Mouse (Mus musculus): ENCODE data around the gene Tmcc3. TPM values are rescaled to one million over a fixed set of nuclear protein-coding genes. Genes with fewer than 3 reads are reported as not detected.
A peak's percentile ranks its signal among the peaks of the same experiment; 100 is the strongest.
"Not testable (repeated sequence)": the region's sequence is repeated elsewhere in the genome, so short reads cannot be mapped to it uniquely, and the experiment has no call there.

Gene Tmcc3
- total RNA-seq, 2 experiments from 2014 or later: 16.0 to 16.7 TPM

DNA sequence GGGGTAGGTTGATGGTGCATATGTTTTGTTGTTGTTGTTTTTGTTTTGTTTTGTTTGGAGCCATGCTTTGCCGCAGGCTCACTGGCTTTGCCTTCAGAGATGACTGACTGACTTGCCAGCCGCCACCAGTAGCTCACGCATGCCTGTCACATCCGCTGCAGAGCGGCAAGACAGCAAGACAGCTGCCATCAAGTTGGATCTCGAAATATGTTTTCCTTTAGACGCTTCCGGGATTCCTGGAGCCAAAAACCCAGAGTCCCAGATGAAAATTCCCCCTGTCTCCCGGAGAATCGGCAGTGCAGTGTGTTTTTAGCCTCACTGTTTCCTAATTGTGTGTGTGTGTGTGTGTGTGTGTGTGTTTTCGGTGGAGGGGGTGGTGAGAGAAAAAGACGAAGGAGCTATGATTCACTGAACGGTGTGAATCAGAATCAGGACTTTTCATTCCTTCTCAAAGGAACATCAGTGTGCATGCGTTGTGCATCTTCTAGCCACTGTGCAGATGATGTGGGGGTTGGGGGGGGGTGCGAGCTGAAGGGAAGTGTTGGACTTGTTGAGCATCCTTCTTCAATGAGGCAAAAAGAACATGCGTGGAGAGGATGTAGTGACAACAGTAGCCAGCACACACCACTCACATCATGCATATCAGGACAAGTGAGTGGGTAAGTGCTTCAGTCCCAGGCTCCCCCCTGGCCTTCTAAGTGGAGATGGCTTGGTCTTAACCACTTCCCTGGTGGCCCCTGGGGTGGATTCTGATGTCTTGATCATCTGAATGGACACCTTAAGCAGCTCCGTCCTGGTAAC lies 208.8 kb downstream of the Tmcc3 start:
- intact Hi-C loops (cut with DNase I): no loop called here
- DNase-seq (ENCODE audit: extremely low spot score in 1 of 2, low spot score in 2 of 2): no peak

DNA sequence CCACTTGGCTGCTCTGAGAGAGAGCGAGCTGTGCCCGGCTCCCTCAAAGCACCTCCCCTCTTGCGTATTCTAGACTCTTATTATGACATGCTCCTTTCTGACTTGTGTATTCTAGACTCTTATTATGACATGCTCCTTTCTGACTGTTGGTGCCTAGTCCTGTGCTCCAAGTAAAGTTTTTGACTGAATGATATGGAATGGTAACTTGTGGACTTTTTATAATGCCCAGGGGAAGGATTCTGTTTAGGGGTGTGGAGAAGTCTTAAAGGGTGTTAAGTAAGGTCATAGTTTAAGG lies 209.3 kb downstream of the Tmcc3 start:
- no peak for DNase-seq (ENCODE audit: extremely low spot score in 1 of 2, low spot score in 2 of 2)

DNA sequence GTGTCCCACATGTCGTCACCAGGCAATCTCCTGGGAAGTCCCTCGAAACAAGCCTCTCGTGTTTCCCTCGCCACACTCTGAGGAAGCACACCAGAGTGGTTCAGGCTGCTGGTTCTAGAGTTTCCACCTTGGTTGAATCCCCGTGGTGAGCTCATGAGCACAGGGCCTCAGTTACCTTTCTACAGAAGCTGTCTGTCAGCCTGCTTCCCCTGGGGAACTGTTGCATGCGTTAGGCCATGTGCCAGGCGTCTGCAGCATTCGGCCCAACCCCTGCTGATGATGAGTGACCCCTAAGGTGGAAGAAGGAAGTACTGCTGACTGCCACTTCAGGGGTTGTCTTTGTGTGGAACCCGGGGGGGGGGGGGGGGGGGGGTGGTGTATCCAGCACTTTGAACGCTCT lies 210.0 kb downstream of the Tmcc3 start:
- intact Hi-C loops (cut with DNase I): no loop called here
- no peak for DNase-seq (ENCODE audit: extremely low spot score in 1 of 2, low spot score in 2 of 2)

More for the DNA sequence above, 209.3 kb downstream of the Tmcc3 start:
- intact Hi-C loops (cut with DNase I): no loop called here

DNA sequence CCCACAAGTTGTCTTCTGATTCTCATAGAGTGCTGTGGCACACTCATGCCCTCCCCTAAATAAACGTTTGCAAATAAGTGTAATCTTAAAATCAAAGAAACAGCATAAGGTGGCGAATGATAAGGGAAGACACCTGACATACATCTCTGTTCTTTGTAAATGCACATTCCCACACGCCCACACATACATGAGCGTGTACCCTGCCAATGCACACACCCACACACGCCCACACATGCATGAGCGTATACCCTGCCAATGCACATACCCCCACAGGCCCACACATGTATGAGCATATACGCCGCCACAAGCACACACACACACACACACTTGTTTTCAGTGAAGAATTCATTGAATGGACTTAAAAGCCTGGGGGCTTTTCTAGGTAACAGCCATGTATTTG lies 211.5 kb downstream of the Tmcc3 start:
- intact Hi-C loops (cut with DNase I): no loop called here
- DNase-seq (ENCODE audit: extremely low spot score in 1 of 2, low spot score in 2 of 2): no peak

DNA sequence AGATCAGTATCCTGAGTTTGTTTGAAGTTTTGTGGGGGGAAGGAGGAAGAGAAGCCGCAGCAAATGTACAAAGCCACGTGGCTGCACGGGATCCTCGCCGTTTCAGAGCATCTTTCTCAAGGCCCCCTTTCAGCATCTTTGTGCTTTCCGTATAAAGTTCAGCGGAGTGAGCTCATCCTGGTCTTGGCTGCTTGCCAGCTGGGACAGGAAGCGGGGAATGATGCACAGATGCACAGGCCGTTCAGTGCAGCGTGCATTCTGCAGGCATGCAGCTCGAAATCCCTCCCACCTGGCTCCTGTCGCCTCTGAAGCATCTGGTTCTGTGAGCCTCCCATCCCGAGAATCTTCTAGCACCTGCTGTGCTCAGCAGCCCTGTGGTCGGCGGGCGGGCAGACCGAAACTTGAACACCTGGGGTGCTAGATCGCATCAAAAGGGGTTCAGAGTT lies 212.0 kb downstream of the Tmcc3 start:
- DNase-seq (ENCODE audit: extremely low spot score in 1 of 2, low spot score in 2 of 2): peak; percentile 73 to 87
- intact Hi-C loops (cut with DNase I): no loop called here

DNA sequence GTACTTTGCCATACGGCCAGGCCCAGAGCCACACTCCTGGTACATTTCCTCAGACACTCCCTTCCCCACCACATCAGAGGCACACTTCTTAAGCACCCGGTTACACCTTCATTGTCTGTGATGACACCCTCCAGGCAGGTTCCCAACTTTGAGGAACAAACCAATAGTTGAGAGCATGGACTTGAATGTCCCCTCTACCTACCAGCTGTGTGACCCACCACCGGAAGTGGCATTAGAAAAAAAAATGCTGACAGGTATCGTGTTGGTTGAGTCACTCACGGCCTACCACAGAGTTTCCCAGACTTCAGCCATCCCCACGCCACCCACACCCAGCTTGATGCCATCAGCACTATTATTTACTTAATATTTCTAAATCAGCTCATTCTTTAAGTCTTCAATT lies 213.2 kb downstream of the Tmcc3 start:
- DNase-seq (ENCODE audit: extremely low spot score in 1 of 2, low spot score in 2 of 2): no peak
- intact Hi-C loops (cut with DNase I): loop anchor here (5.0 kb wide), 1 partner anchor 42 kb away; no protein-coding TSS in a partner anchor

DNA sequence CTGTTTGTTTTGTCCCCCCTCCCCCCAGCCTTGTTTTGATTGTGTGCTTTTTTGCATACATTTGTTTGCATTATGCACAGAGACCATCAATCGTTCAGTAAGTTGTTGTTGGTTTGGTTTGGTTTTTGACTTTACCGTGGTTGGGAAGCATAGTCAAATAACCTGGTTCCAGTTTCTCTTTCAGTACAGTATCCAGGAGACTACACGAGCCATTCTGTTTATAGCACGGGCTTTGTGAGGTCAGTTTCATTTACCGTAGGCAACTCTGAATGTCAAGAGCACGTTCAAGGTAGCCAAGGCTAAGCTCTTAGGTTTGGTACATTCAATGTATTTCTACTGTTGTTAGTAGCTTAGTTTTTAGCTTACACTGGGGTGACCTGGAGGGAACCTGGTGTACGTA lies 214.0 kb downstream of the Tmcc3 start:
- DNase-seq (ENCODE audit: extremely low spot score in 1 of 2, low spot score in 2 of 2): no peak
- intact Hi-C loops (cut with DNase I): loop anchor here (5.0 kb wide), 1 partner anchor 42 kb away; no protein-coding TSS in a partner anchor

DNA sequence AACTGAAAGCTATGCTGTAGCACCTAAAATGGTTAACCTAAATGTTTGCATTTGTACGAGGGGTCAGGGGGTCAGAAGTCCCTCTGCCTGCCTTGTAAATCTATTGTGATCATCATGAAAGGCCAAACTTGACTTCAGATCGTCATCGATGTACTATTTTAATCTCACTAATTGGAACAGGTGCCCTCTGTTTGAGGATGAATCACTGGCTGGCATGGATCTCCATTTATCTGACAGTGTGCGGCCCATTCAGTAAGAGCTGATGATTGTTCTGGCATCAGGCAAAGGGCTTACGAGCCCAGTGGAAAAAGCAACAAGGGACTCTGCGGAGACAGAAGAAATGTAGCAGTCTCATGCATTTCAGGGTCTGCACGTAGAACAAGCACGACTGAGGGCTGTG lies 215.1 kb downstream of the Tmcc3 start:
- intact Hi-C loops (cut with DNase I): loop anchor here (5.0 kb wide), 1 partner anchor 40 kb away; no protein-coding TSS in a partner anchor
- no peak for DNase-seq (ENCODE audit: extremely low spot score in 1 of 2, low spot score in 2 of 2)

DNA sequence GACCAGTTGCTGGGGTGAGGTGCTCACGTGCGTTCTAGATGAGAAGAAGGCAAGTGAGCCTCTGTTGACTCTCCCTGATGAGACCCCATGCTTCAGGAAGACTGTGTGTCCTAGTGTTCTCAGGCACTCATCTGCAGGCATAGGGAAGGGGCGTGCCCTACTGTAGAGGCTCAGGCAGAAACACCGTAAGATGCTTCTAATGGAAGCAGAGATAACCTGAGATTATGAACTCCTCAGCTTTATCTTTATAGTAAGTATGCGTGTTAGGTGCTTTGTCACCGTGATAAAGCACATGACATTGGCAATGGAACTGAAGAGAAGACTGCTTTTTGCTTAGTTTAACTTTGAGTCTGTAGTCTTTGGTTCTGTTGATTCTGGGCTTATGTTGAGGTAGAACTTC lies 215.5 kb downstream of the Tmcc3 start:
- DNase-seq (ENCODE audit: extremely low spot score in 1 of 2, low spot score in 2 of 2): no peak
- intact Hi-C loops (cut with DNase I): loop anchor here (5.0 kb wide), 1 partner anchor 40 kb away; no protein-coding TSS in a partner anchor

DNA sequence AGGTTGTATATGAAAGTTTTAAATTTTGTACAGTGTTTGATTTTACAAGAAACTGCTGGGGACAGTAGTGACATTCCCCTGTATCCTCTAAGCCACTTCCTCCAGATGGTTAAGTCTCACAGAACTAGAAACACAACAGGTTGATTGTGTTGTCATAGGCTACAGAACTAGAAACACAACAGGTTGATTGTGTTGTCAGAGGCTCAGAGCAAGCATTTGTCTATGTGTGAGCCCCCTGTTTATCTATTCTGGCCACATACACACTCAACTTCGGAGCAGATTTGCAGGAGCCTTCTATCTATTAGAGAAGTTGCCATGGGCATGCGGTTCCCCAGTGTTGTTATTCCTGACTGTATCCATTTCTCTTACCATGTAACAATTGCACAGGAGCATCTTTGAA lies 218.3 kb downstream of the Tmcc3 start:
- intact Hi-C loops (cut with DNase I): no loop called here
- DNase-seq (ENCODE audit: extremely low spot score in 1 of 2, low spot score in 2 of 2): no peak

DNA sequence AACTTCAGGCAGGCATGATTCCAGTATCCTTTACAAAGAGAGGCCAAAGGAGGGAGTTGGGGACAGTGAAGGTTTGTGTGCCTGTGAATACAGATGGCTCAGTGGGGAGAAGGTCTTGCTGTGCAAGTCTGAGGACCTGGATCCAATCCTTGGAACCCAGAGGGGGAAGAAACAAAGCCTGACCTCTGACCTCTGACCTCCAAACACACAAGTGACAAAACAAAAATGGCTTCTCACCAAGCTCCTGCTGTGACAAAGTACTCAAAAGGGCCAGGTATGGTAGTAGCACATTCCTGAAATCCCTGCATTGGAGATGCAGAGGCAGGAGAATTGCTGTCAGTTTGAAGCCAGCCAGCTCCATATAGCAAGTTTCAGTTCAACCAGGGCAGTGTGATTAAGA lies 219.7 kb downstream of the Tmcc3 start:
- no peak for DNase-seq (ENCODE audit: extremely low spot score in 1 of 2, low spot score in 2 of 2)
- intact Hi-C loops (cut with DNase I): no loop called here

DNA sequence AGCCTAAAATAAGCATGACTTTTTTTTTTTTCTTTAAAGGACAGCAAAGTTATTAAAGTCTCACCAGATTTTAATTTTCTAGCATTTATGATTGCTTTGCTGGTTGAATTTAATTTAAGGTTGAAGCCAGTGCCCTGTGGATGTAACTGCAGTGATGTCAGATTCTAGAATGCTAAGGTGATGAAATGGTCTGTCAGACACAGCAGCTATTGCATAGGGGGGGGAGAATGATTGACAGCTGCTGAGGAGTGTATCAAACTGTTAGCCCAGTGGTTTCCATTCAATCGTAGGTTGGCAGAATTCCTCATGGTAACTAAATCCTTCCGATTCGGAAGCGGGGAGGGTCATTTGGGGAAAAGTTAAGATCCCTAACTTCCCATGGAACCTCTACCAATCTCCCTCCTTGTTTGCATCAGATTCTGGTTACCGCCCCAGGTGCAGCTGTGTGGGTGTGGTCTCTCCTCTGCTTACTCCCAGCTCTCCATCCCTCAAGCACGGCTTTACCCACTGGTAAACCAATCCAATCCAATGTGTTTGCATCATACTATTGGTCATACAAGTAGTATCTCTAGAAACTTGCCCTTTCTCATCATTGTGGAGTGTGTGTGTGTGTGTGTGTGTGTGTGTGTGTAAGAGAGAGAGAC lies 221.5 kb downstream of the Tmcc3 start:
- DNase-seq (ENCODE audit: extremely low spot score in 1 of 2, low spot score in 2 of 2): no peak
- intact Hi-C loops (cut with DNase I): no loop called here

DNA sequence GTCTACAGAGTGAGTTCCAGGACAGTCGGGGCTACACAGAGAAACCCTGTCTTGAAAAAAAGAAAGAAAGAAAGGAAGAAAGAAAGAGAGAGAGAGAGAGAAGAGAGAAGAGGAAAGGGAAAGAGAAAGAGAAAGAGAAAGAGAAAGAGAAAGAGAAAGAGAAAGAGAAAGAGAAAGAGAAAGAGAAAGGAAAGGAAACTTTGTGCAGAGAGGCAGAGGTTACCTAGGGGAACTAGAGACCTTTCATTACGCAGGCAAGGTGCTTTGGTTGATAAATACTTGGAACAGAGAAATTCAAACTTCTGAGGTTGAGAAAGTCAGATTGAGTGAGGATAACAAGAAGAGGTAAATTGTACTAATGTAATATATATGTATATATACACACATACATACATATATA lies 226.9 kb downstream of the Tmcc3 start:
- DNase-seq (ENCODE audit: extremely low spot score in 1 of 2, low spot score in 2 of 2); intact Hi-C loops (cut with DNase I): not testable (repeated sequence)

DNA sequence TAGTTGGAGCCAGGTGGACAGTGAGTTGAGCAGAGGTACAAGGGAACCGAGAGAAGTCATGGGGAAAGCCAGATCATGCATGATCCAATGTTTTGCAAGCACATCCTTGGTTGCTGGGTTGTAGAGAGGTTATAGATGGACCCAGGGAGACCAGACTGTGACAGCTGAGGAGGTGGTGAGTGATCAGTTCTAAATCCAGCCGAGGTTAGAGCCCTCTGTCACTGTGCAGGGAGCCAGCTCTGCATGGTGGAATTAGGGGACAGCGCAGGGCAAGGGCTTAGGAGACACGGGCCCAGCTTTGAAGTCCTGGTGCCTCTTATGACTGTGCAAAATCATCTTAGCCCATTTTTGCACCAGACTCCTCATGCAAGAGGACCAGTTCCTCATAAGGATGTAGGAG lies 228.5 kb downstream of the Tmcc3 start:
- intact Hi-C loops (cut with DNase I): no loop called here
- no peak for DNase-seq (ENCODE audit: extremely low spot score in 1 of 2, low spot score in 2 of 2)

DNA sequence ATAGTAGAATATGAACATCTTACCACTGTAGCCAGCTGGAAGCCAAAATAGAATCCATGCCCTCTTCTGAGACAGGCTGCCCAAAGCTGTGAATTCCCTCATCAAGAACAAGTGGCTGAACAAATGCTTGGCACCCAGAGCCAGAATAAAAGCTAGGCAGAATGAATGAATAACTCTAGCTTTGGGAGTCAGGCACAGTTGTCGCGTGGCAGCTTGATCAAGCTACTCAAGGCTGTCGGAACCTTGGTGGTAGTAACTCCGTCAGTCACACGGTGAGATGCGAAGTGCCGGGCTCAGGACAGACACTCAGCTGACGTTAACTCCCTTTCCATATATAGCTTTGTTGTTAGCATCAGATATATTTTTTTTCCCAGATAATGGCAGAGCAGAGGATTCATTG lies 232.2 kb downstream of the Tmcc3 start:
- DNase-seq (ENCODE audit: extremely low spot score in 1 of 2, low spot score in 2 of 2): peak in 1 of 2 experiments; percentile 27
- intact Hi-C loops (cut with DNase I): no loop called here

DNA sequence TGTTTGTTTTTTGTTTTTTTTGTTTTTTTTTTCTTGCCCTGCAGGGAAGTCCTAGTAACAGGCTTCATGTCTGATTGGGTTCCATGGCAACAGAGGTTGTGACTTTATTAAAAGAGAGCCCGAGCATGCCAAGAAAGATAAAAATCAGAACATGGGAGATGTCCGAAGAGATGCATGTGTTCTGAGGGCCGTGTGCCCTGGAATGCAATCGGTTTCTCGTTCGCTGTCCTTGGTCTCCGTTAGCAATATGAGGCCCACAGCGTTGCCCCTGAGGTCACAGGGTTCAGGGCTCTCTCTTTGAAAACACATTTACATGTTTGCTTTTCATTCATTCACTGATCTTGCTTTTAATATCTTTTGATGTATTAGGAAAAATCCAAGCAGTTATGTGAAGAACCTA lies 233.1 kb downstream of the Tmcc3 start:
- intact Hi-C loops (cut with DNase I): no loop called here

DNA sequence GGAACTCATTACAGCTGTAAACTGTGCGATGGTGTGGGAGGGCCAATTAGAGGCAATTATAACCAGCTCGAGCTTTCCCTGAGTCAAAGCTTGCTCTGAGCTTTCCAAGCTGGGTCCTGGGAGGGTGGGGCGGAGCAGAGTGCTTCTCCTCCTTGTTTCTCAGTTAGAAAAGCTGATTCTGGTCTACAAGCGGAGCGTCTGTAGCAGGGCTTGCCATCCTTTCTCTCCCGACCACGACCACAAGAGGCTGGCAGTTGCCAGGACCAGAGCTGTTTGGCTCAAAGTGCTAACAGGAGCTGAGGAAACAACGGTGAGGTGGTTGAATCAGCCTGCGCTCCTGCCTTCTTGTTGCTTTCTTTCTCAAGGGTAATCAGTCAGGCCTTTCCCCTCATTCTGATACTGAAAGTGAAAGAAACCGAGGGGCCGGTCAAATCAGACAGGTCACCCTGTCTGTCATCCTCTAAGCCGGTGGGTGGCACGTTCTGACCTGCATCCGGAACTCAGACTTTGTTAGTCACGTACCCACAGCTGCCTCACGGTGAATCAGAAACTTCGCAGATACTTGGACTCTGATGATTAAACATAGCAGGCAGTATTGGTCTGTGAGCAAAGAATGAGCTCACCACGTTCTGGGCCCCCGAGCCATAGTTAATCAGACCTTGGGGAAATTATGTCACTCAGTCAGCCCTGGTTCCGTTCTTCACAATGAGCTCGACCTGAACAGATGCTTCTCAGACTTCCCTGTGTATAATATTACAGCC lies 233.7 kb downstream of the Tmcc3 start:
- intact Hi-C loops (cut with DNase I): no loop called here
- DNase-seq (ENCODE audit: extremely low spot score in 1 of 2, low spot score in 2 of 2): peak; percentile 27 to 38

More for the DNA sequence above, 233.1 kb downstream of the Tmcc3 start:
- no peak for DNase-seq (ENCODE audit: extremely low spot score in 1 of 2, low spot score in 2 of 2)

DNA sequence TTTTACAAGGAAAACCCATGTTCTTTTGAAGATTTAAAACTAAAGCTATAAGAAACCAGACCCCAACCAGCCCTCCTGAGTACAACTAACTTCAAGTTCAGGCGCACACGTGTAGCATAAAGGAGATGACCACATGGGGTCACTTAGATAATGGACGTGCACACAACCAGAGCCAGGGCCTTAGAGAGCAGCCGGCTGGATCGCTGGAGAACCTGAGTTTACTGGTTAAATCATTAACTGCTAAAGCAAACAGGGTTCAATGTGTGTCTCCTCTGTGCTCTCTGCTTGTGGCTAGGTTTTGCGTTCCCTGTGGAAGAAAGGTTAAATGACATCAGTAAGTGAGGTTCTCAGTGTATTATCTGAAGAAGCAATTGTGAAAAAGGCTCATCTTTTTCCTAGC lies 234.9 kb downstream of the Tmcc3 start:
- intact Hi-C loops (cut with DNase I): no loop called here
- no peak for DNase-seq (ENCODE audit: extremely low spot score in 1 of 2, low spot score in 2 of 2)

DNA sequence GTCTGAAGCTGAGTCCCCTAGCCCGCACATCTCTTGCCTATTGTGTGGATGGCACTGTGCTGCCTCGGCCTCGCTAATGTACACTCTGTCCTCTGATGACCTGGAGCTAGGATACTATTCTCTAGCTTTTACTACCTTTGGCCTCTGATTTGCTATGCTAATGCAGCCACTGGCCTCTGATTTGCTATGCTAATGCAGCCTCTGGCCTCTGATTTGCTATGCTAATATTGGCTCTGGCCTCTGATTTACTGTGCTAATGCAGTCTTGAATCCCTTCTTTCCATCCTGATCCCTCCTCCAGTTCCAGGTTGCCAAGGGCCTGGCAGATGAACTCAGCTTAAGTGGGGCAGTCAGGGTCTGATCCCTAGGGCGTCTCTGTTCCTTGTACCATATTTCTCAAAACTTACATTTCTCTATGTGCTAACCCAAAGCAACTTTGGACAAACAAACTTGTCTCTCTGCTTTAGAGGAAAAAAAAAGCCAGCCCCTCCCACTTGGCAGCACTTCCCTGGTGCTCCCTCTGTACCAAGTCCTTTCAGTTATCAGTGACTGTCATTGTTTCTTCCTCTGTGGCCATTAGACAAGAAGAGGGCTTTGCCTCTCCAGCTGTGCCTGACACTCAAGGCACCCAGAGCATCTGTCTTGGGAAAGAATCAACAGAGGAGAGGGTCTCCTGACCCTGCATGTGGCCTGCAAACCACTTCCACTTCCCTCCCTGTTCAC lies 237.9 kb downstream of the Tmcc3 start:
- intact Hi-C loops (cut with DNase I): no loop called here
- peak in 1 of 2 experiments; percentile 40 for DNase-seq (ENCODE audit: extremely low spot score in 1 of 2, low spot score in 2 of 2)
